Mouse (Mus musculus) liver (tissue): ENCODE data around the gene Nmur2.

Source experiments
- DNase-seq: peaks from one replicate; pipeline ENCODE4 v3.0.0-alpha.2; 2020; ENCODE audit warnings: mixed read lengths

Nmur2 gene

GRCm38 (mm10) chr11:56040917-56041316 is at the start of gene Nmur2:
Gene Nmur2, minus strand, starts transcription at chr11:56041010.
- no peak for DNase-seq

- no peak for DNase-seq
Observed at GRCm38 (mm10) chr11:56089127-56089689, 48.4 kb upstream of the Nmur2 start.

- DNase-seq, result no peak
Observed at GRCm38 (mm10) chr11:56072131-56072530, 31.3 kb upstream of the Nmur2 start.

- no peak for DNase-seq
Observed at GRCm38 (mm10) chr11:56069658-56070057, 28.8 kb upstream of the Nmur2 start.

GRCm38 (mm10) chr11:56065147-56065546 is 24.3 kb upstream of the Nmur2 start:
- no peak for DNase-seq

GRCm38 (mm10) chr11:56064575-56064974 is 23.8 kb upstream of the Nmur2 start:
- DNase-seq, result no peak

- DNase-seq, result no peak
Observed at GRCm38 (mm10) chr11:56059236-56059635, 18.4 kb upstream of the Nmur2 start.

GRCm38 (mm10) chr11:56054439-56054838 is 13.6 kb upstream of the Nmur2 start:
- no peak for DNase-seq

- peak; percentile 3 for DNase-seq
Observed at GRCm38 (mm10) chr11:56026854-56027253, 14.0 kb downstream of the Nmur2 start.

GRCm38 (mm10) chr11:56025746-56026570 is 14.9 kb downstream of the Nmur2 start:
- no peak for DNase-seq

GRCm38 (mm10) chr11:56013510-56014057 is 27.2 kb downstream of the Nmur2 start:
- no peak for DNase-seq

GRCm38 (mm10) chr11:56012396-56012795 is 28.4 kb downstream of the Nmur2 start:
- no peak for DNase-seq

GRCm38 (mm10) chr11:56008277-56008676 is 32.5 kb downstream of the Nmur2 start:
- DNase-seq, result no peak

GRCm38 (mm10) chr11:55992799-55993198 is 48.0 kb downstream of the Nmur2 start:
- no peak for DNase-seq

GRCm38 (mm10) chr11:55992148-55992547 is 48.7 kb downstream of the Nmur2 start:
- no peak for DNase-seq

- DNase-seq, result peak; percentile 16
Observed at GRCm38 (mm10) chr11:55991505-55992066, 49.2 kb downstream of the Nmur2 start.

- no peak for DNase-seq
Observed at GRCm38 (mm10) chr11:55984643-55985042, 56.2 kb downstream of the Nmur2 start.

GRCm38 (mm10) chr11:55981656-55982055 is 59.2 kb downstream of the Nmur2 start:
- DNase-seq, result peak; percentile 5

GRCm38 (mm10) chr11:55978146-55978545 is 62.7 kb downstream of the Nmur2 start:
- DNase-seq, result no peak
